Mouse (Mus musculus): ENCODE data around the gene Cdh3. TPM values are rescaled to one million over a fixed set of nuclear protein-coding genes. Genes with fewer than 3 reads are reported as not detected.
A peak's percentile ranks its signal among the peaks of the same experiment; 100 is the strongest.

Gene Cdh3
- total and polyA plus RNA-seq, 3 experiments: not detected

- Histone ChIP-seq H3K27ac (ENCODE audit: control insufficient read depth, low read depth, low read length) (no peak overlapping the region), H3K4me1 (ENCODE audit: control insufficient read depth in 1 of 2, insufficient read depth in 2 of 2, low read length in 2 of 2) (no peaks in the 10 kb centered on the region), H3K9ac (ENCODE audit: control insufficient read depth, low read depth, low read length, poor library complexity, severe bottlenecking) (no peak overlapping the region), H3K4me3 (ENCODE audit: control insufficient read depth in 1 of 2, insufficient read depth in 1 of 2, low read depth in 2 of 2, low read length in 2 of 2) (no peak overlapping the region), H3K36me3 (ENCODE audit: control insufficient read depth in 1 of 2, insufficient read depth in 2 of 2, low read length in 2 of 2) (no peaks in the 10 kb centered on the region), H3K79me2 (ENCODE audit: control insufficient read depth, insufficient read depth, low read length, poor library complexity) (no peaks in the 10 kb centered on the region), H3K9me3 (replicated peaks; ENCODE audit: insufficient read depth, low read length) (no peaks in the 10 kb centered on the region), H3K27me3 (ENCODE audit: control insufficient read depth in 1 of 2, insufficient read depth in 2 of 2, low read length in 2 of 2) (no peaks in the 10 kb centered on the region)
- DNase-seq (ENCODE audit: low read depth, low spot score): peak; percentile 22
- TF ChIP-seq TCF12 (IDR thresholded peaks at IDR 0.05; ENCODE audit: low read depth, low read length): no peak
- TF ChIP-seq RCOR1 (IDR thresholded peaks at IDR 0.05; ENCODE audit: low read depth, low read length): no peak
- peak; percentile 31; the same call in 1 of the 2 replicates for TF ChIP-seq ZC3H11A (IDR thresholded peaks at IDR 0.05; ENCODE audit: low read depth, low read length)
- peak; percentile 66 for TF ChIP-seq SMC3 (IDR thresholded peaks at IDR 0.05; ENCODE audit: low read depth, low read length)
- TF ChIP-seq USF1 (IDR thresholded peaks at IDR 0.05; ENCODE audit: low read depth, low read length): no peak
- TF ChIP-seq POLR2A (IDR thresholded peaks at IDR 0.05; ENCODE audit: control insufficient read depth in 1 of 2, insufficient read depth in 1 of 2, low read depth in 1 of 2, low read length in 2 of 2, poor library complexity in 1 of 2): no peak
- TF ChIP-seq MYC (IDR thresholded peaks at IDR 0.05; ENCODE audit: low read depth, low read length): no peak
- no peak for TF ChIP-seq MAZ (IDR thresholded peaks at IDR 0.05; ENCODE audit: low read depth, low read length)
- TF ChIP-seq ETS1 (IDR thresholded peaks at IDR 0.05; ENCODE audit: low read depth, low read length): no peak
- no peak for TF ChIP-seq KAT2A (conservative IDR thresholded peaks at IDR 0.05; ENCODE audit: low read depth, low read length)
- TF ChIP-seq RAD21 (IDR thresholded peaks at IDR 0.05; ENCODE audit: low read depth, low read length): peak; percentile 44
- no peak for TF ChIP-seq MAX (IDR thresholded peaks at IDR 0.05; ENCODE audit: low read length)
- no peak for TF ChIP-seq ELF1 (IDR thresholded peaks at IDR 0.05; ENCODE audit: low read depth, low read length)
- no peak for TF ChIP-seq MXI1 (IDR thresholded peaks at IDR 0.05; ENCODE audit: low read depth, low read length)
- TF ChIP-seq MAFK (IDR thresholded peaks at IDR 0.05; ENCODE audit: borderline replicate concordance, low read depth, low read length): no peak
- TF ChIP-seq CTCF (IDR thresholded peaks at IDR 0.05 in 2 of 3, conservative IDR thresholded peaks at IDR 0.05 in 1 of 3; ENCODE audit: control insufficient read depth in 1 of 3, insufficient read depth in 1 of 3, low read depth in 2 of 3, low read length in 3 of 3, poor library complexity in 1 of 3, severe bottlenecking in 1 of 3): peak; percentile 27 to 63 (median 46); a peak in 5 of 6 replicates
- TF ChIP-seq GATA1 (IDR thresholded peaks at IDR 0.05; ENCODE audit: low read depth, low read length): no peak
- TF ChIP-seq GABPA (IDR thresholded peaks at IDR 0.05; ENCODE audit: low read depth, low read length): no peak
- TF ChIP-seq NRF1 (IDR thresholded peaks at IDR 0.05; ENCODE audit: insufficient read depth, low read depth, low read length, poor library complexity, severe bottlenecking): no peak
- TF ChIP-seq ZMIZ1 (IDR thresholded peaks at IDR 0.05; ENCODE audit: low read depth, low read length): no peak
- TF ChIP-seq NELFE (IDR thresholded peaks at IDR 0.05; ENCODE audit: low read depth, low read length): no peak
Observed at GRCm38 (mm10) chr8:106545149-106545548, 34.5 kb downstream of the Cdh3 start.

- Histone ChIP-seq H3K27ac (ENCODE audit: control insufficient read depth, low read depth, low read length) (no peak overlapping the region), H3K4me3 (ENCODE audit: control insufficient read depth in 1 of 2, insufficient read depth in 1 of 2, low read depth in 2 of 2, low read length in 2 of 2) (no peak overlapping the region), H3K79me2 (ENCODE audit: control insufficient read depth, insufficient read depth, low read length, poor library complexity) (no peaks in the 10 kb centered on the region), H3K9ac (ENCODE audit: control insufficient read depth, low read depth, low read length, poor library complexity, severe bottlenecking) (no peak overlapping the region), H3K4me1 (ENCODE audit: control insufficient read depth in 1 of 2, insufficient read depth in 2 of 2, low read length in 2 of 2) (no peaks in the 10 kb centered on the region), H3K9me3 (replicated peaks; ENCODE audit: insufficient read depth, low read length) (no peaks in the 10 kb centered on the region), H3K36me3 (ENCODE audit: control insufficient read depth in 1 of 2, insufficient read depth in 2 of 2, low read length in 2 of 2) (no peaks in the 10 kb centered on the region), H3K27me3 (ENCODE audit: control insufficient read depth in 1 of 2, insufficient read depth in 2 of 2, low read length in 2 of 2) (no peaks in the 10 kb centered on the region)
- DNase-seq (ENCODE audit: low read depth, low spot score): no peak
- no peak for TF ChIP-seq CTCF (IDR thresholded peaks at IDR 0.05 in 2 of 3, conservative IDR thresholded peaks at IDR 0.05 in 1 of 3; ENCODE audit: control insufficient read depth in 1 of 3, insufficient read depth in 1 of 3, low read depth in 2 of 3, low read length in 3 of 3, poor library complexity in 1 of 3, severe bottlenecking in 1 of 3)
- TF ChIP-seq KAT2A (conservative IDR thresholded peaks at IDR 0.05; ENCODE audit: low read depth, low read length): no peak
- no peak for TF ChIP-seq RAD21 (IDR thresholded peaks at IDR 0.05; ENCODE audit: low read depth, low read length)
- TF ChIP-seq USF2 (IDR thresholded peaks at IDR 0.05; ENCODE audit: borderline replicate concordance in 1 of 2, insufficient read depth in 1 of 2, low read depth in 1 of 2, low read length in 2 of 2): no peak
- TF ChIP-seq HCFC1 (IDR thresholded peaks at IDR 0.05; ENCODE audit: low read depth, low read length): no peak
- TF ChIP-seq GABPA (IDR thresholded peaks at IDR 0.05; ENCODE audit: low read depth, low read length): no peak
- TF ChIP-seq NRF1 (IDR thresholded peaks at IDR 0.05; ENCODE audit: insufficient read depth, low read depth, low read length, poor library complexity, severe bottlenecking): no peak
- TF ChIP-seq UBTF (IDR thresholded peaks at IDR 0.05; ENCODE audit: borderline replicate concordance, insufficient read depth, low read depth, low read length): no peak
- TF ChIP-seq MAZ (IDR thresholded peaks at IDR 0.05; ENCODE audit: low read depth, low read length): no peak
- TF ChIP-seq ELF1 (IDR thresholded peaks at IDR 0.05; ENCODE audit: low read depth, low read length): no peak
- TF ChIP-seq TBP (IDR thresholded peaks at IDR 0.05; ENCODE audit: low read depth, low read length): no peak
- no peak for TF ChIP-seq ZNF384 (IDR thresholded peaks at IDR 0.05; ENCODE audit: low read depth, low read length)
- no peak for TF ChIP-seq NELFE (IDR thresholded peaks at IDR 0.05; ENCODE audit: low read depth, low read length)
- no peak for TF ChIP-seq SIN3A (IDR thresholded peaks at IDR 0.05; ENCODE audit: low read length)
- TF ChIP-seq POLR2AphosphoS5 (IDR thresholded peaks at IDR 0.05; ENCODE audit: borderline replicate concordance, low read depth, low read length): no peak
- no peak for TF ChIP-seq BHLHE40 (IDR thresholded peaks at IDR 0.05; ENCODE audit: borderline replicate concordance, low read depth, low read length)
- TF ChIP-seq MEF2A (IDR thresholded peaks at IDR 0.05; ENCODE audit: extremely low read depth, insufficient replicate concordance, low read depth, low read length, poor library complexity, severe bottlenecking): no peak
Observed at GRCm38 (mm10) chr8:106546746-106547145, 36.1 kb downstream of the Cdh3 start.

Data from MEL (cell line).